Mouse (Mus musculus) erythroblast, embryonic 14.5 days (primary cell): ENCODE data around the gene Igflr1.

ENCODE experiments used
- GATA1 ChIP-seq: IDR thresholded peaks from 2 replicates; pipeline ENCODE4 v1.6.1; 2012; ENCODE audit warnings: low read length, inconsistent platforms, mixed read lengths
- TAL1 ChIP-seq: IDR thresholded peaks from 3 replicates; pipeline ENCODE4 v1.6.1; 2012; ENCODE audit warnings: low read length, inconsistent platforms, mixed read lengths

DNA sequence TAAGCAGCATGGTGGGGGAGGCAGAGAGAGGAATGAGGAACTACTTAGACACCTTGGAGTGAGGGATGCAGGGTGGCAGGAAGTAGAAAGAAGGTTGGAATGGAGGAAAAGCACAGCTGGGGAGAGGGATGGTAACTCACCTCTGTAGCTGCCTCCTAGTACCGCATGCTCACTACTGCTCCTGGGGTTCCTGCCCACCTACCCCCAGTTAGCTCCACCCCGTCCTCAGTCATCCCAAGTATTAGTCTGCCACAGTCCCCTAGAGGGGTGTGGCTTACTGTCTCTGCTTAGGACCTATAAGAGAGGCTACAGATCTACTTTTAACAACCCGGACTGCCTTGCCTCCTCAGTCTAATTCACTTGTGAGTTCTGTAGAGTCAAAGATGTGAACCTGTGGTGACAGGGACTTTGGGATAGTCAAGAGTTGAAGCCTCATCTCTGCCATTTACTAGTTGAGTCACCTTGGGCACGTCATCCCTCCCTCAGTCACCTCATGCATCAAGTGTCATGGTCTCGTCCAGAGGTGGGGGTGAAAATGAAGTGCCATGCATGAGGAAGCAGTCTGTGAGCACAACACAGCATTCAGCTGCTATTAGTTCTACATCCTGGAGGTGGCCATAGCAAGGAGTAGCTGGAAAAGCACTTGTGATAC is 27.7 kb downstream of the Igflr1 start:
- TF ChIP-seq GATA1 = no peak
- TF ChIP-seq TAL1 = no peak
